Mouse (Mus musculus) midbrain, embryonic 13.5 days (tissue): ENCODE measurements around the gene Arl16. TPM values are rescaled to one million over a fixed set of nuclear protein-coding genes. Genes with fewer than 3 reads are reported as not detected.
A peak's percentile ranks its signal among the peaks of the same experiment; 100 is the strongest.

Experiments used
- ATAC-seq: fragments of 200-750 bp; cut with Nextera tagmentation; 2 replicates; pipeline ENCODE4 v1.8.0; 2017; ENCODE audit warnings: mild to moderate bottlenecking, moderate TSS enrichment, moderate library complexity
- H3K27ac ChIP-seq: fragments of 300-500 bp; sonication (generic); 2 replicates; pipeline ENCODE4 v1.5.1; 2015; ENCODE audit warnings: inconsistent platforms, mild to moderate bottlenecking, moderate library complexity
- H3K27me3 ChIP-seq: fragments of 300-500 bp; sonication (generic); 2 replicates; pipeline ENCODE4 v1.6.1; 2015; ENCODE audit warnings: mild to moderate bottlenecking, inconsistent platforms
- H3K36me3 ChIP-seq: fragments of 300-500 bp; sonication (generic); 2 replicates; pipeline ENCODE4 v1.6.1; 2015; ENCODE audit warnings: mild to moderate bottlenecking, inconsistent platforms
- H3K4me1 ChIP-seq: fragments of 300-500 bp; sonication (generic); replicated peaks from 2 replicates; pipeline ENCODE4 v1.6.1; 2015; ENCODE audit warnings: inconsistent platforms
- H3K4me2 ChIP-seq: fragments of 300-500 bp; sonication (generic); replicated peaks from 2 replicates; pipeline ENCODE4 v1.6.1; 2015; ENCODE audit warnings: moderate library complexity, mild to moderate bottlenecking, inconsistent platforms
- H3K4me3 ChIP-seq: fragments of 300-500 bp; sonication (generic); replicated peaks from 2 replicates; pipeline ENCODE4 v1.5.1; 2015; ENCODE audit warnings: mild to moderate bottlenecking, inconsistent platforms
- H3K9ac ChIP-seq: fragments of 300-500 bp; sonication (generic); replicated peaks from 2 replicates; pipeline ENCODE4 v1.6.1; 2015; ENCODE audit warnings: mild to moderate bottlenecking, inconsistent platforms
- H3K9me3 ChIP-seq: fragments of 300-500 bp; sonication (generic); 2 replicates; pipeline ENCODE4 v1.6.1; 2016; ENCODE audit warnings: mild to moderate bottlenecking, inconsistent platforms
- WGBS: fragments of 180-500 bp; shearing (Covaris S2); methylation state at CpG from one replicate; pipeline ENCODE4 v1.1.7; 2015; 5-methylcytosine and 5-hydroxymethylcytosine counted together
- polyA plus RNA-seq: library from polyadenylated mRNA; unstranded; fragments of >200 nt; fragmentation: Nextera tagmentation; extraction: Ambion mirVana; gene quantifications from 2 replicates; pipeline ENCODE4 v1.2.1, GENCODE M21; 2015

Arl16 gene
- polyA plus RNA-seq, 1 experiment from 2014 or later = 64.7 TPM

- H3K27me3 ChIP-seq = no peaks in the 10 kb centered on the region
- WGBS = 77% methylated on average over 6 of the region's 6 CpGs
- peak overlapping the region; percentile 80 for H3K4me3 ChIP-seq
- H3K9ac ChIP-seq = peak overlapping the region; percentile 89
- H3K4me2 ChIP-seq = peak overlapping the region; percentile 95
- no peak for ATAC-seq
- peaks cover 47% of the 10 kb centered on the region for H3K36me3 ChIP-seq
- no peak overlapping the region for H3K27ac ChIP-seq
- peaks cover 25% of the 10 kb centered on the region for H3K4me1 ChIP-seq
- H3K9me3 ChIP-seq = no peaks in the 10 kb centered on the region
These were observed 8.4 kb downstream of the Arl16 start for GRCm38 (mm10) chr11:120458847-120459597.

- peak within 1 kb of the TSS; percentile 89 for H3K9ac ChIP-seq
- H3K27ac ChIP-seq = peak within 1 kb of the TSS; percentile 71
- peaks cover 37% of the 10 kb centered on the region for H3K36me3 ChIP-seq
- 4% methylated on average over 62 of the region's 62 CpGs for WGBS
- H3K4me3 ChIP-seq = peak within 1 kb of the TSS; percentile 80
- H3K27me3 ChIP-seq = no peaks in the 10 kb centered on the region
- peak within 1 kb of the TSS; percentile 95 for H3K4me2 ChIP-seq
- ATAC-seq = peak; percentile 96
- H3K9me3 ChIP-seq = no peaks in the 10 kb centered on the region
- H3K4me1 ChIP-seq = peaks cover 25% of the 10 kb centered on the region
These were observed 9.3 kb downstream of the Arl16 start, which contains the start of the genes Oxld1 and Ccdc137 for GRCm38 (mm10) chr11:120457772-120458751. TSS of gene Oxld1 (minus strand) at chr11:120458068. TSS of gene Ccdc137 (plus strand) at chr11:120458115.

- Histone ChIP-seq H3K4me2 (peak overlapping the region; percentile 95), H3K4me3 (peak overlapping the region; percentile 80), H3K36me3 (peaks cover 30% of the 10 kb centered on the region), H3K27me3 (no peaks in the 10 kb centered on the region), H3K27ac (0 out of 2 replicates have a peak overlapping the region, but pooled peaks have one; percentile 71), H3K9me3 (no peaks in the 10 kb centered on the region), H3K9ac (peak overlapping the region; percentile 89), H3K4me1 (peaks cover 25% of the 10 kb centered on the region)
- no peak for ATAC-seq
- WGBS = 41% methylated on average over 14 of the region's 14 CpGs
These were observed 10.0 kb downstream of the Arl16 start for GRCm38 (mm10) chr11:120457370-120457769.

- no peak overlapping the region for H3K27ac ChIP-seq
- H3K4me3 ChIP-seq = no peak overlapping the region
- no peak overlapping the region for H3K9ac ChIP-seq
- 93% methylated on average over 7 of the region's 7 CpGs for WGBS
- peaks cover 12% of the 10 kb centered on the region for H3K36me3 ChIP-seq
- H3K4me2 ChIP-seq = no peak overlapping the region
- H3K4me1 ChIP-seq = peaks cover 25% of the 10 kb centered on the region
- H3K27me3 ChIP-seq = no peaks in the 10 kb centered on the region
- ATAC-seq = no peak
- H3K9me3 ChIP-seq = no peaks in the 10 kb centered on the region
These were observed 12.0 kb downstream of the Arl16 start for GRCm38 (mm10) chr11:120455413-120455812.

GRCm38 (mm10) chr11:120454965-120455364 lies 12.4 kb downstream of the Arl16 start:
- Histone ChIP-seq H3K4me1 (peaks cover 25% of the 10 kb centered on the region), H3K9ac (no peak overlapping the region), H3K4me3 (no peak overlapping the region), H3K27me3 (no peaks in the 10 kb centered on the region), H3K27ac (no peak overlapping the region), H3K36me3 (peaks cover 9% of the 10 kb centered on the region), H3K9me3 (no peaks in the 10 kb centered on the region), H3K4me2 (no peak overlapping the region)
- no peak for ATAC-seq
- WGBS = 93% methylated on average over 4 of the region's 4 CpGs

- ATAC-seq = no peak
- no peaks in the 10 kb centered on the region for H3K9me3 ChIP-seq
- WGBS = 89% methylated on average over 4 of the region's 4 CpGs
- H3K4me3 ChIP-seq = no peak within 1 kb of the TSS
- no peak within 1 kb of the TSS for H3K27ac ChIP-seq
- H3K36me3 ChIP-seq = 0 out of 2 replicates have a peak, but pooled peaks cover 3% of the 10 kb centered on the region
- H3K27me3 ChIP-seq = no peaks in the 10 kb centered on the region
- H3K4me2 ChIP-seq = no peak within 1 kb of the TSS
- peaks cover 13% of the 10 kb centered on the region for H3K4me1 ChIP-seq
- no peak within 1 kb of the TSS for H3K9ac ChIP-seq
These were observed 14.1 kb downstream of the Arl16 start, which contains the start of gene Pde6g for GRCm38 (mm10) chr11:120453306-120453705. TSS of gene Pde6g (minus strand) at chr11:120453500.

GRCm38 (mm10) chr11:120452246-120452645 lies 15.2 kb downstream of the Arl16 start:
- Histone ChIP-seq H3K9ac (no peak overlapping the region), H3K27ac (no peak overlapping the region), H3K4me3 (no peak overlapping the region), H3K4me1 (peaks cover 10% of the 10 kb centered on the region), H3K27me3 (no peaks in the 10 kb centered on the region), H3K36me3 (0 out of 2 replicates have a peak, but pooled peaks cover 3% of the 10 kb centered on the region), H3K4me2 (no peak overlapping the region), H3K9me3 (no peaks in the 10 kb centered on the region)
- WGBS = 46% methylated on average over 3 of the region's 3 CpGs
- ATAC-seq = no peak

GRCm38 (mm10) chr11:120447179-120447578 lies 20.2 kb downstream of the Arl16 start:
- Histone ChIP-seq H3K4me3 (no peak overlapping the region), H3K9me3 (no peaks in the 10 kb centered on the region), H3K9ac (no peak overlapping the region), H3K36me3 (no peaks in the 10 kb centered on the region), H3K4me1 (no peaks in the 10 kb centered on the region), H3K27me3 (no peaks in the 10 kb centered on the region), H3K4me2 (no peak overlapping the region), H3K27ac (no peak overlapping the region)
- WGBS = 81% methylated on average over 7 of the region's 7 CpGs
- no peak for ATAC-seq

- WGBS = 92% methylated on average over 3 of the region's 3 CpGs
- no peak overlapping the region for H3K27ac ChIP-seq
- no peaks in the 10 kb centered on the region for H3K4me1 ChIP-seq
- ATAC-seq = no peak
- H3K4me3 ChIP-seq = no peak overlapping the region
- H3K9me3 ChIP-seq = no peaks in the 10 kb centered on the region
- H3K36me3 ChIP-seq = no peaks in the 10 kb centered on the region
- H3K27me3 ChIP-seq = no peaks in the 10 kb centered on the region
- no peak overlapping the region for H3K4me2 ChIP-seq
- 0 out of 2 replicates have a peak overlapping the region, but pooled peaks have one; percentile 4 for H3K9ac ChIP-seq
These were observed 21.9 kb downstream of the Arl16 start for GRCm38 (mm10) chr11:120445475-120445874.

- 69% methylated on average over 6 of the region's 6 CpGs for WGBS
- Histone ChIP-seq H3K27ac (no peak overlapping the region), H3K4me1 (no peaks in the 10 kb centered on the region)
These were observed 23.3 kb downstream of the Arl16 start for GRCm38 (mm10) chr11:120444106-120444505.

GRCm38 (mm10) chr11:120442765-120443280 lies 24.6 kb downstream of the Arl16 start:
- no peak overlapping the region for H3K4me3 ChIP-seq
- no peaks in the 10 kb centered on the region for H3K9me3 ChIP-seq
- no peak for ATAC-seq
- H3K36me3 ChIP-seq = no peaks in the 10 kb centered on the region
- no peaks in the 10 kb centered on the region for H3K4me1 ChIP-seq
- 86% methylated on average over 3 of the region's 3 CpGs for WGBS
- H3K27me3 ChIP-seq = no peaks in the 10 kb centered on the region
- H3K27ac ChIP-seq = no peak overlapping the region
- H3K9ac ChIP-seq = no peak overlapping the region
- H3K4me2 ChIP-seq = no peak overlapping the region

More at GRCm38 (mm10) chr11:120444106-120444505, 23.3 kb downstream of the Arl16 start:
- Histone ChIP-seq H3K4me2 (no peak overlapping the region), H3K9me3 (no peaks in the 10 kb centered on the region), H3K36me3 (no peaks in the 10 kb centered on the region), H3K27me3 (no peaks in the 10 kb centered on the region), H3K4me3 (no peak overlapping the region), H3K9ac (no peak overlapping the region)
- ATAC-seq = no peak
